Mouse (Mus musculus) thymus, postnatal 14 days (tissue): ENCODE data around the gene Ccdc8.

Experiments used
- DNase-seq: peaks from one replicate; pipeline ENCODE4 v3.0.0; 2021

Ccdc8 gene

GRCm38 (mm10) chr7:16978173-16978572, 14.3 kb upstream of the Ccdc8 start:
- no peak for DNase-seq

- DNase-seq = no peak
These were observed 13.9 kb upstream of the Ccdc8 start for GRCm38 (mm10) chr7:16978593-16978992.

GRCm38 (mm10) chr7:16980348-16980747, 12.2 kb upstream of the Ccdc8 start:
- peak; percentile 91 for DNase-seq

- peak; percentile 91 for DNase-seq
These were observed 9.5 kb upstream of the Ccdc8 start, which contains the start of gene Gm42372 for GRCm38 (mm10) chr7:16982859-16983568. Gene Gm42372, plus strand, starts transcription at chr7:16983086.

- no peak for DNase-seq
These were observed 4.9 kb upstream of the Ccdc8 start for GRCm38 (mm10) chr7:16987541-16988149.

GRCm38 (mm10) chr7:16988405-16988804, 4.1 kb upstream of the Ccdc8 start:
- no peak for DNase-seq

- peak; percentile 62 for DNase-seq
These were observed 2.3 kb upstream of the Ccdc8 start for GRCm38 (mm10) chr7:16990006-16990744.

- no peak for DNase-seq
These were observed 642 bp upstream of the Ccdc8 start for GRCm38 (mm10) chr7:16991681-16992450.

GRCm38 (mm10) chr7:16993651-16994399, 1.3 kb downstream of the Ccdc8 start:
- DNase-seq = no peak

- no peak for DNase-seq
These were observed 1.9 kb downstream of the Ccdc8 start for GRCm38 (mm10) chr7:16994400-16994799.

- no peak for DNase-seq
These were observed 2.8 kb downstream of the Ccdc8 start for GRCm38 (mm10) chr7:16995345-16995744.

- no peak for DNase-seq
These were observed 6.7 kb downstream of the Ccdc8 start for GRCm38 (mm10) chr7:16999233-16999632.

GRCm38 (mm10) chr7:16999650-17000049, 7.1 kb downstream of the Ccdc8 start:
- DNase-seq = peak; percentile 89

GRCm38 (mm10) chr7:17002375-17003195, 10.1 kb downstream of the Ccdc8 start:
- peak; percentile 89 for DNase-seq

- no peak for DNase-seq
These were observed 10.9 kb downstream of the Ccdc8 start for GRCm38 (mm10) chr7:17003230-17003960.

- no peak for DNase-seq
These were observed 12.2 kb downstream of the Ccdc8 start for GRCm38 (mm10) chr7:17004716-17005115.

- DNase-seq = peak; percentile 68
These were observed 14.8 kb downstream of the Ccdc8 start for GRCm38 (mm10) chr7:17007300-17007699.

GRCm38 (mm10) chr7:17009326-17010009, 17.0 kb downstream of the Ccdc8 start:
- DNase-seq = peak; percentile 83

- DNase-seq = no peak
These were observed 17.5 kb downstream of the Ccdc8 start for GRCm38 (mm10) chr7:17010010-17010347.
